20 mouse cellular contexts compared by ENCODE assay signal in genomic region chr12:5572831-5573230, GRCm38 (mm10).
DNase-seq lines count a peak whose midpoint lies in the region; ATAC-seq and TF ChIP-seq lines count a peak whose summit lies in the region.
"Had no signal": no experiment of that assay in that cellular context is flagged by ENCODE, and none has a peak within 500 bp of the region (broad histone marks: within the 10 kb centered on the region; RNA-seq: fewer than 3 reads in every experiment).

No protein-coding gene starts in this region.

- ATAC-seq in frontal cortex, adult (ENCODE audit: low TSS enrichment): peak; percentile 98
- no peak for ATAC-seq in monocyte, adult 5-6 weeks (replicated peaks; ENCODE audit: insufficient number of reproducible peaks, low FRiP score, low TSS enrichment, poor library complexity, severe bottlenecking)
- ATAC-seq: intestine, embryonic 15.5 days; midbrain, embryonic 15.5 days had no signal

- TF ChIP-seq CTCF in gastrocnemius, adult 2 months (IDR thresholded peaks at IDR 0.05): no peak

- no peak overlapping the region for H3K27ac ChIP-seq in gastrocnemius, adult 2 months
- H3K27ac ChIP-seq: embryonic facial prominence, embryonic 12.5 days; forebrain, embryonic 10.5 days; heart, embryonic 15.5 days; intestine, embryonic 15.5 days; midbrain, embryonic 15.5 days; neural tube, embryonic 13.5 days; stomach, embryonic 15.5 days had no signal

- DNase-seq in gastrocnemius, adult 2 months: peak; percentile 51
- no peak for DNase-seq in gastrocnemius, postnatal 10 days
- peak; percentile 23 to 31 for DNase-seq in layer of hippocampus, adult 8-10 months (ENCODE audit: low spot score in 2 of 2)
- DNase-seq in right cerebral cortex, postnatal 10 days (ENCODE audit: low spot score in 2 of 2): peak; percentile 42 to 57
- no peak for DNase-seq in kidney, postnatal 14 days
- DNase-seq in urinary bladder, adult 18-20 months (ENCODE audit: low spot score in 2 of 2): no peak
- DNase-seq: adrenal gland, postnatal 10 days; cerebellum, postnatal 14 days; kidney, postnatal 10 days; lung, postnatal 4 days; thymus, postnatal 25 days had no signal

- intact Hi-C loops in gastrocnemius, adult 2 months (cut with DNase I): no loop called here

- H3K4me3 ChIP-seq in gastrocnemius, adult 2 months: no peak overlapping the region
- H3K4me3 ChIP-seq: embryonic facial prominence, embryonic 12.5 days; forebrain, embryonic 10.5 days; heart, embryonic 15.5 days; intestine, embryonic 15.5 days; midbrain, embryonic 15.5 days; neural tube, embryonic 13.5 days; stomach, embryonic 15.5 days had no signal

Comparison
In these comparisons a context has a peak if more than half of its experiments do, and no peak if none do; other contexts are left out.
1. DNase-seq: peak in gastrocnemius, adult 2 months (single experiment), layer of hippocampus, adult 8-10 months (2 of 2) and right cerebral cortex, postnatal 10 days (2 of 2); none in gastrocnemius, postnatal 10 days (single experiment), kidney, postnatal 14 days (single experiment) and urinary bladder, adult 18-20 months (0 of 2).